Mouse (Mus musculus): Measurements from ENCODE around the gene Fbxl18.

The Fbxl18 gene

DNA sequence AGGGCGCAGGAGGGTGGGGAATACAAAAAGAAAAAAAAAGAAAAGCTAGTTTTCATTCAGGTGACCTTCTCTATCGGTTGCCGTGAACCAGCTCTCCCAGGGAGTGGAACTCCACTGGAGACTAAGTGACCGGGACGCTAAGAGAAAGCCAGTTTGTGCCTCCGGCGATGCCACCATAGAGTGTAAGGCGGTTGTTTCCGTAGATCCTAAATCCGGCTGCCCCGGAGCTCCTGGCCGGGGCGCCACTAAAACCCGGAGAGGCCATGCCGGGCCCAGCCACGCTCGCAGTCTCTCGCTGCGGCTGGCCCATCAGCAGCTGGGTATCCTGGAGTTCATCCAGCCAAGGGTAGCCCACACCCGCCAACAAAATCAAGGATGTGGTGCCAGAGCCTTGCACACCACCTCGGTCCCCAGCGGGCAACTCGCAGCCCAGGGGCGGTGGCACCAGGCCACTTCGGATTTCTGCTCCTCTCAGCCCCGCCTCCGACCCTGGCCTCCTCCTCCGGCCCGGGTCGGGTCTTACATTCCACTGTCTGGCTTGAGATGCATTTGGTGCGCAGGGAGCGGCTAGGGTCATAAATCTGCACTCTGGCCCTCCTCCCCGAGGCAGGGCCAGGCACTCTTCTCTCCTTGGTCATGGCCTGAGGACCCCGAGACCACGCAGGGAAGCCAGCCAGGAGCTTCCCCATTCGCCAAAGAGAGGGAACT lies 73.8 kb downstream of the Fbxl18 start:
- peak; percentile 94 for DNase-seq

DNA sequence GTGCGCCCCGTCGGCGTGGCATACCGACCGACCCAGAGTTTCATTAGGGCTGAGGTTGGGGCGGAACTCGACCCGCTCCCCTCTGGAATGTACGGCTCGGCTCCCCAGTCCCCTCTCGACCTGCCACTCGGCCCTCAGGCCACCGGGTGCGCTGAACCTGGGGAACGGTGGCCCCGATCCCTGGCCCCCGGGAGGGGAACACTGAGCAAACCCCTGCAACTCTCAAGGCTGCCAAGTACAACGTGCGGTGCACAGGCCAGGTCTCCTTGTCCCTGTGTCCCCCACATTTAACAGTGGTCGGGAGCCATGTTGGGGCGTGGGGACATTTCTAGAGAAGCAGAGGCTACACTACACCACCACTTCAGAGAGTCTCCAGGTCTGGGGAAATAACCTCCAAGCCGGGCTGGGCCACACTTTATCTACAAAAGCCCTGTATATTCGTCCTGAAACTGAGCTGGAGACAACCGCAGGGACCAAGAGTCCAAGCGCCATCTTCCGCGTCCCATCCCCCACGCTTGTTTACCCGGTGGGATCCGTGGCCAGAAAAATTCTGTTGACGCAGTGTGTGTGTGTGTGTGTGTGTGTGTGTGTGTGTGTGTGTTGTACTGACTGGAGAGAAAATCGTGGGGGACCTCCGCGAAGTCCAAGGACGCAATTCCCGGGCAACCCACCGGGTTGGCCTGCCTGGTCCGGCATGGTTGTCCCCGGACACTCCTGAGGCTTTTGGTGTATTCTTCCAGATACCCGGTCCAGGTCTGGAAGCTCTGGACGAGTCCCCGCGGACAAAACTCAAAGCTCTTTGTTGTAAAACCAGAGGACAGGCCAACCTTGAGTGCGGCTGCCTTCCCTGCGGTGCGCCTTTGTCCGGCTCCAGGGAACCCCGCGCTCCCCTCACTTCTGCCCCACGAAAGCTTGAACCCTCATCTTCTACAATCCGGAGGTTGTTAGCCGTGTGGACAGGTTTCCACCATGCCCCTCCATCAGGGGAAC lies 74.7 kb downstream of the Fbxl18 start:
- peak; percentile 84 for DNase-seq

DNA sequence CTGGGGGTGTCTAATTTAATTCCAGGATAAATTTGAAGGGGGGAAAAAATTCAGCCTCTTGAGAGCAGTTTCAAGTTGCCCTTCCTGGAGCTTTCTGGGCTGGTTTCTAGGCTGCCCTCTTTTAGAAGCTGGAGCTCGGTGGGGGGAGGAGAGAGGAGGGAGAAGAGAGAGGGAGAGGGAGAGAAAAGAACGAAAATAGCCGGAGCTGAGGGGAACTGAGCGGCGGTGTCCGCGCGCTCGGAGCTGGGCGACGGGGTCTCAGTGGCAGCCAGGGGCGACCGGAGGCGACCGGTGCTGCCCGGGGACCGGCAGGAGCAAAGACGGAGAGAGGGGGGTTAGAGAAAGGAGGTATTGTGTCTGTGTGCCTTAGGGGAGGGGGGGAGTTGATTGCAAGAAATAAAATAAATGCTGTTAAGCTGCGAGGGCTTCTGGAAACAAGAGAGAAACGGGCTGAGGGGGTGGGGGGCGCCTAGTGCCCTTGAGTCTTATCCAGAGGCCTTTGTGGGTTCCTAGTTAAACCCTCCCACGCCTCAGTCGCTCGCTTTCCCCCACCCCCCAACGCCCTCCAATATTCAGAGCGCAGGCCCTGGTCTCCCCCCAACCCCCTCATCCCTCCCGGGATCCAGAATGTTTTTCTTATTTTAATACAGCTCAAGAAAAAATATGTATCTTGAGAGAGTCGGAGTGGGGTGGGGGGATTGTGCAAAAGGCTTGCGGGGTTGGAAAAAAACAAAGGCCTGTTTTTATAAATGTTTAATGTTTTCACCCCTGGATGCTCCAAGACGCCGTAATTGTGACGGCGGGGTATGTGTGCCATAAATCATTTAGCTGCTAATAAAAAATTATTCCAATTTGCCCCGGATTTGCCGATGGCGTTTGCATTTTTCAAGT lies 75.6 kb downstream of the Fbxl18 start:
- DNase-seq, result peak; percentile 73

DNA sequence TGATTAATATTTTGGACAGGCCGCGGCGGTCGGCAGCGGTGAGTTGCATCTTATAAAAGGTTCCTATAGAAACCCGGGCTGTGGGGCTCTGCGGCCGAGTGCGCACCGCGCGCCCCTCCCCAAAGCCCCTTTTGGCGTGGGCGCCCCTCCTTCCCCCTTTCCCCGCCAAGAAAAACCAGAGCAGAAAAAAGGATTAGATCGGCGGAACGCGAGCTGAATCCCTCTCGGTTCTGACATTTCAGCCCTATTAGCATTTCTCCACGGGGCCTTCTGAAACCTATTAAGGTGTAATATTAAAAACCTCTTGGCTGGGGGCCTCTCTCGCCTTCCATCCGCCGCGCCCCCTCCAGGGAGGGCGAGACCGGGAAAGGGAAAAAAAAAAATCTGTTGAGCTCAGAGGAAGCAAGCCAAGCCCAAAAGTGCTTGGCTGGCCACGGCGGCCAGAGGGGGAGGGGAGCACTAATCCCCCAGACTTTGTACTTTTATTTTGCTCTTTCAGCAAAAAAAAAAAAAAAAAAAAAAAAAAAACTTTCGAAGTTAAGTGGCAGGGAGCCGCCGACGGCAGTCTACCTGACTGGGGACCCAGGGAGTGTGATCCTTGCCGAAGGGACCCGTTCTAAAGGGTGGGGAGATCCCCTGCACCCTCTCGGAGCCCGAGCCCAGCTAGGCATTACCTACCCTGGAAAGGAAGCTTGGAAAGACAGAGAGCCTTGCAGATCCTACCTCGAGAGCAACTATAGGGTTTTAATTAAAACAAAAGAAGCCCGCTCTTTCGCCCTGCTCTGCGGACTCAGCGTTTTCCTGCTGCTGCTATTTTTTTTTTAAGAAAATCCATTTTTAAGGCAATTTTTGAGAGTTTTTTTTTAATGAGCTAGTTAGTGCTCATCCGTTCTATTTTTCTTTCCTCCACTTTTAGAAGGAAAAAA lies 76.5 kb downstream of the Fbxl18 start:
- DNase-seq, result peak; percentile 83

DNA sequence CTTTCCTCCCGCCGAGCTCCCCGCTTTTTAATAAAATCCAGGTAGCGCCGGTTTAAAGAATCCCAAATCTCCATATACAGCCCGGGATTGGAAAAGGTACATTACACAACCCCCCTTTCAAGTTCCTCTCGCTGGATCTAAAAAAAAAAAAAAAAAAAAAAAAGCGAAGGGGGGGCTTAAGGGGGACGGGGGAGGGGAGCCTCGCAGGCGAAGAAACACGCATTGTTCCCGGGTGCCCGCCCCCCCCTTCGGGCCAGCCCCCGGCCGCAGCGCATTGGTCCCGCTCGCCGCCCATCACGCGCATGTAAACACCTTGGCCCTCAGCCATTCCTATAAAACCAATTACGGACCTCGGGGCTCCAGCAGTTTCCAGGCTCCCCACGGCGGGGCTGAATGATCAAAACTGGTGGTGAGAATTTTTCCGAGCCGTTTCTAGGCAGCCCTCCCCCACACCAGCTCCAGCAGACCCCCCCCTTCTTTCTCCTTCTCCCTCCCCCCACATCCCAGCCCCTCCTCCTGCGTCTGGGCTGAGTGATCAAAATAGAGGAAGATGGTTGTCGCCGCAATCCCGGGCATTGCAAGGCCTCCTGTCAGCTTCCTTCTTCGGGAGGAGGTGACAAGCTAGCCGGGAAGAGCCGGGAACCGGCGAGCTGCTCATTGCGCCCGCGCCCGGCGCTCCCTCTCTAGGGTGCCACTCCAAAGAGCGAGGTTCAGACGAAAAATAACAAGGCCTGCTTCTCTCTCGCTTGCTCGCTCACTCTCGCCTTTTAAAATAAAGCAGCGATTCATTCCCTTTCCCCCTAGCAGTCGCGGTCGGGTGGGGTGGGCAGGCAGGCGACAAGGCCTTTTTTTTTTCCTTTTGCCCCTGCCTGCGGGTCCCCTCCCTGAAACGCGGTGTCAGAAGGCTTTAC lies 77.4 kb downstream of the Fbxl18 start, which contains the start of gene Tnrc18:
TSS of gene Tnrc18 (minus strand) at position 139 of the 911 bp plus-strand sequence.
- DNase-seq, result peak; percentile 99

Measured in lung, postnatal 36 days (tissue).